Comparison of ENCODE assay signal across 10 mouse cellular contexts in genomic region chr5:90891464-90891813, GRCm38 (mm10). TPM values are rescaled to one million over a fixed set of nuclear protein-coding genes. Genes with fewer than 3 reads are reported as not detected.
DNase-seq lines count a peak whose midpoint lies in the region; ATAC-seq and TF ChIP-seq lines count a peak whose summit lies in the region.
"Had no signal": no experiment of that assay in that cellular context is flagged by ENCODE, and none has a peak within 500 bp of the region (broad histone marks: within the 10 kb centered on the region; RNA-seq: fewer than 3 reads in every experiment).

No protein-coding gene starts in this region.

- H3K4me2 ChIP-seq in forebrain, embryonic 15.5 days (replicated peaks): peak overlapping the region; percentile 64
- H3K4me2 ChIP-seq in liver, embryonic 15.5 days: peak overlapping the region; percentile 54

- H3K27ac ChIP-seq in heart, embryonic 10.5 days: peak overlapping the region; percentile 84
- H3K27ac ChIP-seq in forebrain, embryonic 15.5 days (replicated peaks): no peak overlapping the region
- peak overlapping the region; percentile 73 for H3K27ac ChIP-seq in liver, embryonic 15.5 days (replicated peaks)

- ATAC-seq in forebrain, embryonic 15.5 days (replicated peaks): no peak; the same call in none of the 2 replicates
- no peak for ATAC-seq in liver, embryonic 15.5 days (ENCODE audit: insufficient read depth)
- ATAC-seq: CD4-positive, CD25-positive, alpha-beta regulatory T cell, adult 4 months had no signal

- H3K79me3 ChIP-seq in C2C12 (ENCODE audit: low read depth): no peaks in the 10 kb centered on the region

- no peak for TF ChIP-seq CTCF in C2C12 (IDR thresholded peaks at IDR 0.05; ENCODE audit: control insufficient read depth, insufficient read depth, insufficient read length)

- H3K4me3 ChIP-seq in heart, embryonic 10.5 days: peak overlapping the region; percentile 68
- peak overlapping the region; percentile 41 for H3K4me3 ChIP-seq in C2C12 (ENCODE audit: insufficient read depth, poor library complexity, severe bottlenecking)
- H3K4me3 ChIP-seq in forebrain, embryonic 15.5 days: peak overlapping the region; percentile 45
- peak overlapping the region; percentile 45 for H3K4me3 ChIP-seq in liver, embryonic 15.5 days (replicated peaks)

- intact Hi-C loops in heart, postnatal 10 days (cut with DNase I): no loop called here

- no peak for DNase-seq in heart, embryonic 10.5 days (ENCODE audit: low spot score)
- no peak for DNase-seq in heart, postnatal 10 days
- DNase-seq in gastrocnemius, postnatal 25 days: no peak
- DNase-seq in frontal cortex, postnatal 14 days (ENCODE audit: low spot score in 2 of 2): no peak
- no peak for DNase-seq in adrenal gland, postnatal 4 days (ENCODE audit: low spot score in 2 of 2)

- no peaks in the 10 kb centered on the region for H3K36me3 ChIP-seq in heart, embryonic 10.5 days
- H3K36me3 ChIP-seq in C2C12 (ENCODE audit: control insufficient read depth, insufficient read depth): no peaks in the 10 kb centered on the region
- H3K36me3 ChIP-seq in forebrain, embryonic 15.5 days: no peaks in the 10 kb centered on the region
- H3K36me3 ChIP-seq in liver, embryonic 15.5 days (replicated peaks): no peaks in the 10 kb centered on the region

- no peaks in the 10 kb centered on the region for H3K9me3 ChIP-seq in heart, embryonic 10.5 days
- H3K9me3 ChIP-seq in forebrain, embryonic 15.5 days: no peaks in the 10 kb centered on the region
- no peaks in the 10 kb centered on the region for H3K9me3 ChIP-seq in liver, embryonic 15.5 days (replicated peaks)

- 28% methylated on average over 10 of the region's 10 CpGs for WGBS in heart, embryonic 10.5 days
- 27% methylated on average over 10 of the region's 10 CpGs for WGBS in forebrain, embryonic 15.5 days
- WGBS in liver, embryonic 15.5 days (ENCODE audit: insufficient replicate concordance): 32% methylated on average over 10 of the region's 10 CpGs

- no peaks in the 10 kb centered on the region for H3K27me3 ChIP-seq in heart, embryonic 10.5 days (ENCODE audit: insufficient read depth, poor library complexity, severe bottlenecking)
- no peaks in the 10 kb centered on the region for H3K27me3 ChIP-seq in C2C12 (ENCODE audit: control insufficient read depth, insufficient read depth, insufficient read length)
- no peaks in the 10 kb centered on the region for H3K27me3 ChIP-seq in forebrain, embryonic 15.5 days
- peaks cover 27% of the 10 kb centered on the region for H3K27me3 ChIP-seq in liver, embryonic 15.5 days

- 0 out of 2 replicates have a peak, but pooled peaks cover 4% of the 10 kb centered on the region for H3K4me1 ChIP-seq in heart, embryonic 10.5 days
- H3K4me1 ChIP-seq in forebrain, embryonic 15.5 days: peaks cover 10% of the 10 kb centered on the region
- H3K4me1 ChIP-seq in liver, embryonic 15.5 days (replicated peaks): no peaks in the 10 kb centered on the region

- peak overlapping the region; percentile 40; the same call in 1 of the 2 replicates for H3K9ac ChIP-seq in forebrain, embryonic 15.5 days (replicated peaks)
- no peak overlapping the region for H3K9ac ChIP-seq in liver, embryonic 15.5 days

- peak overlapping the region; percentile 87 for H3ac ChIP-seq in C2C12 (ENCODE audit: control insufficient read depth, insufficient read length, low read depth)

- peaks cover 10% of the 10 kb centered on the region for H3K79me2 ChIP-seq in C2C12 (ENCODE audit: control insufficient read depth, insufficient read depth)

TF ChIP-seq in C2C12, 6 proteins besides CTCF, POLR2A, EP300 and RAD21:
- TF ChIP-seq MYOD1 (IDR thresholded peaks at IDR 0.05; ENCODE audit: control insufficient read depth, insufficient read length, low read depth) (no peak), CEBPB (IDR thresholded peaks at IDR 0.05; ENCODE audit: low read depth) (no peak), MYOG (IDR thresholded peaks at IDR 0.05; ENCODE audit: control insufficient read depth, extremely low read depth, insufficient read length) (no peak), FOSL1 (IDR thresholded peaks at IDR 0.05; ENCODE audit: insufficient read depth, low read length, poor library complexity, severe bottlenecking) (no peak), USF1 (IDR thresholded peaks at IDR 0.05; ENCODE audit: low read depth) (no peak), MAX (IDR thresholded peaks at IDR 0.05) (no peak)

RNA-seq across cellular contexts. Expression of gene Cxcl1, which starts 0.4 kb away (rescaled TPM):
- 0.24 TPM in 1 of 2 replicates, not detected in the other for polyA plus RNA-seq in heart, embryonic 10.5 days (2016; fragmentation: Nextera tagmentation; extraction: Ambion mirVana)
- total RNA-seq in heart, postnatal 10 days (2021): under 1 TPM; 0.69 to 0.74 TPM
- polyA plus RNA-seq in C2C12 (2012; fragmentation: generic; extraction: Trizol): 0.66 TPM
- polyA plus RNA-seq in forebrain, embryonic 15.5 days (2015; fragmentation: Nextera tagmentation; extraction: Ambion mirVana): 0.24 TPM in 1 of 2 replicates, not detected in the other
- 2.7 and 3.1 TPM in 2 replicates for polyA plus RNA-seq in liver, embryonic 15.5 days (2015; fragmentation: Nextera tagmentation; extraction: Ambion mirVana)
- under 1 TPM in 1 of 2 experiments, not detected in 1; 0.24 TPM for total RNA-seq in gastrocnemius, postnatal 25 days (2021)
- total RNA-seq in adrenal gland, postnatal 4 days (2021): 1 to 10 TPM in 1 of 2 experiments, under 1 TPM in 1; 0.82 to 1.3 TPM
- total RNA-seq: left cerebral cortex, postnatal 36 days had no signal
- polyA plus RNA-seq: CD4-positive, CD25-positive, alpha-beta regulatory T cell, adult 4 months had no signal

RNA-seq across cellular contexts. Expression of gene Cxcl2, which starts 12.2 kb away (rescaled TPM):
- not detected in 2 replicates for polyA plus RNA-seq in heart, embryonic 10.5 days (2016; fragmentation: Nextera tagmentation; extraction: Ambion mirVana)
- not detected for total RNA-seq in heart, postnatal 10 days (2021)
- not detected for polyA plus RNA-seq in C2C12 (2012; fragmentation: generic; extraction: Trizol)
- not detected in 2 replicates for polyA plus RNA-seq in forebrain, embryonic 15.5 days (2015; fragmentation: Nextera tagmentation; extraction: Ambion mirVana)
- not detected in 2 replicates for polyA plus RNA-seq in liver, embryonic 15.5 days (2015; fragmentation: Nextera tagmentation; extraction: Ambion mirVana)
- total RNA-seq in gastrocnemius, postnatal 25 days (2021): not detected
- under 1 TPM; 0.37 to 0.76 TPM for total RNA-seq in adrenal gland, postnatal 4 days (2021)
- total RNA-seq: left cerebral cortex, postnatal 36 days had no signal

RNA-seq across cellular contexts. Expression of gene Mthfd2l, which starts 39.5 kb away (rescaled TPM):
- 28.1 and 34.1 TPM in 2 replicates for polyA plus RNA-seq in heart, embryonic 10.5 days (2016; fragmentation: Nextera tagmentation; extraction: Ambion mirVana)
- total RNA-seq in heart, postnatal 10 days (2021): 10 to 100 TPM; 16.2 to 19.2 TPM
- polyA plus RNA-seq in C2C12 (2012; fragmentation: generic; extraction: Trizol): 10.2 TPM
- polyA plus RNA-seq in forebrain, embryonic 15.5 days (2015; fragmentation: Nextera tagmentation; extraction: Ambion mirVana): 69.0 and 70.5 TPM in 2 replicates
- 5.3 and 6.7 TPM in 2 replicates for polyA plus RNA-seq in liver, embryonic 15.5 days (2015; fragmentation: Nextera tagmentation; extraction: Ambion mirVana)
- 1 to 10 TPM; 6.5 to 8.8 TPM for total RNA-seq in gastrocnemius, postnatal 25 days (2021)
- total RNA-seq in adrenal gland, postnatal 4 days (2021): 10 to 100 TPM; 23.9 to 27.0 TPM
